11 mouse cellular contexts compared by ENCODE assay signal in the genomic region with DNA sequence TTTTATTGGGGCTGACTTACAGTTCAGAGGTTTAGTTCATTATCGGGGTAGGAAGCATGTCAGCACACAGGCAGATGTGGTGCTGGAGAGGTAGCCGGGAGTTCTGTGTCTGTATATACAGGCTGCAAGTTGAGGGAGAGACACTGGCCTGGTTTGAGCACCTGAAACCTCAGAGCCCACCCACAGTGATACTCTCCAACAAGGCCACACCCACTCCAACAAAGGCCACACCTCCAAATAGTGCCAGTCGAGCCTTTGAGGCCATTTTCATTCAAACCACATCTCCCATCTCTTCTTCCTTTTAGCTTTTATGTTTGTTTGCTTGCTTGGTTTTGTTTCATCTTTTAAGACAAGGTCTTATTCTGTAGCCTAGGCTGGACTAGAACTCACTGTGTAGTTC.
"Had no signal": no experiment of that assay in that cellular context is flagged by ENCODE, and none has a peak within 500 bp of the region (broad histone marks: within the 10 kb centered on the region; RNA-seq: fewer than 3 reads in every experiment).

No protein-coding gene starts in this region.

- DNase-seq: left cerebral cortex, postnatal 4 days; liver, embryonic 13.5 days; liver, postnatal 0 days; lung, adult 18-20 months; lung, adult 2 months; lung, embryonic 14.5 days; lung, postnatal 10 days; lung, postnatal 14 days; lung, postnatal 36 days; lung, postnatal 4 days; midbrain, embryonic 14.5 days had no signal
